Mouse (Mus musculus) 3T3-L1 (cell line): ENCODE results near the gene Pidd1.

Source experiments
- DNase-seq: peaks from one replicate; pipeline ENCODE4 v3.0.0-alpha.2; 2015; ENCODE audit warnings: low read depth, low spot score

Pidd1 gene

GRCm38 (mm10) chr7:141443828-141444237, at the start of gene Pidd1:
Gene Pidd1, minus strand, starts transcription at chr7:141444025.
- peak; percentile 76 for DNase-seq

GRCm38 (mm10) chr7:141492738-141493137, 48.9 kb upstream of the Pidd1 start:
- no peak for DNase-seq

- peak; percentile 45 for DNase-seq
These were observed 47.3 kb upstream of the Pidd1 start for GRCm38 (mm10) chr7:141491151-141491550.

DNA sequence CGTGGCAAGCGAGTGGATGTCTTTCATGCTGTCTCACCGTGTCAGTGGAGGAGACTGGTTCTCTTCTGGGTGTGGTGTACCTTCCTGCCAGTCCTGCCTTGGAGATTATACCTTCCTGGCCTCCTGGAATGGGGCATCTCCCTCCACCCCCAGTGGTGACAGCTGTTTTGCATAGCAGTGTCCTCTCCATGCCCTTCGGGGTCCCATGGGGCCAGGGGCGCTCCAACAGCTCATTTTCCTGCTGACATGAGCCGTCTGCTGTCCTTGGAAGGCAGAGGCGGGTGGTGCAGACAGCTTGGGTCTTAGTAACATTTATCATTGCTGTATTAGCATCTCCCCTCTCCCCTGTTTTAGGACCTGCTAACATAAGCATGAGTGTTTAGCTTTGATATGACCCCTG, 43.3 kb upstream of the Pidd1 start:
- no peak for DNase-seq

- DNase-seq = no peak
These were observed 42.4 kb upstream of the Pidd1 start for GRCm38 (mm10) chr7:141486239-141486638.

- no peak for DNase-seq
These were observed 41.8 kb upstream of the Pidd1 start for GRCm38 (mm10) chr7:141485606-141486005.

DNA sequence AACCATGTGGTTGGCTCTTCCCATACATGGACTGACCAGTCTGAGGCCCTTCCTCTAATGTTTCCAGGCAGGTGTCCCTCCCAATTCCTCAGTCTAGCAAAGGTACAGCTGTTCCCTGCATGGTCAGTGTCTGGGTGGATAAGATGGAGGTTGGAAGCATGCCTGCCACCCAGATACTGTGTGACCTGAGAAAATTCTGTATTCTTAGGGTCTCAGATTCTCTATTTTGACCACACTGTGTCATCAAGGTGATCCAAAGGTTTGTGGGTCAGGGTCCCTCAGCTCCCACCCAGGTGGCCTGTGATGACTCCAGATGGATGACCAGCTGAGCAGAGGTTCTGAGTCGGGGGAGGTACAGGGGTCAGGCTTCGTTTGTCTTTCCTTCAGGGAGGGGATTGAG, 41.4 kb upstream of the Pidd1 start:
- DNase-seq = no peak

DNA sequence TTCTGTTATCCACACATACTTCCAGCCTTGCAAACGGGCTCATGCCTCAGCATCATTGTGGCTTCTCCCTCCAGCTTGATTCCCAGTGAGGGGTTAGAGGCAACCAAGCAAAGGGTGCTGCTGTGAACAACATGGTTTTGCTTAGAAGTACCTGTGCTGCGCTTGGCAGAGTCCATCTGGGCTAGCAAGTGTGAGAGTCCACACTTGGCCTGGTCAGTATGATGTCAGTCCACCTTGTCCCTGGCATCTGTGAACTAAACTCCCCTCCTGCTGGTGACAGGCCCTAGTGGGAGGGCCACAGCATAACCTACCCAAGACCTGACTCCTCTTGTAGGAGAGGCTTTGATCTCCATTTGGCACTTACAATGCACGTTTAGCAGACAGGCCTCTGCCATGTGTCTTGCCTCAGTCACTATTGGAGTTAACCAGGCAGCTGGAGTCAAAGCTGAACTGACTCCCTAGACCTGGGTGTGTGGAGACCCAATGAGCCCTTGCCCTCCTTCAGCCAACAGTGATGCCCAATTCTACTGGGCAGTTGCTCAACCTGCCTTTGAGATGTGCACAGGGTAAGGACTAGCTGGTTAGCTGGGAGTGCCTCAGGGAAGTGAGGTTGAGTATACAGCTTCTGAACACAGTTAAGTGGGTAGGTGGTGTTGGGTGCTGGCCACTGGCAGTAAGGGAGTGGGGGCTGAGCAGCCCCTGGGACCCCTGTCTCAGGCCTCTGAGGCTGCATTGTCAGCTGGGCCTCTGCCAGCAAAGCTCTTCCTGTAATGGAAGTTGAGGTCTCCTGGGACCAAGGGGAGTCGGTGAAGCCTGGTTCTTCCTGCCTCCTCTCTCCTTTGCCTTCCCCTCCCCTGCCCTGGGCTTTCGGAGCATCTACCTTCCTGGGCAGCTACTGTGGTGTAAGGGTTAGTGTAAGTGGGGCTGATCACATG, 40.6 kb upstream of the Pidd1 start:
- DNase-seq = no peak

DNA sequence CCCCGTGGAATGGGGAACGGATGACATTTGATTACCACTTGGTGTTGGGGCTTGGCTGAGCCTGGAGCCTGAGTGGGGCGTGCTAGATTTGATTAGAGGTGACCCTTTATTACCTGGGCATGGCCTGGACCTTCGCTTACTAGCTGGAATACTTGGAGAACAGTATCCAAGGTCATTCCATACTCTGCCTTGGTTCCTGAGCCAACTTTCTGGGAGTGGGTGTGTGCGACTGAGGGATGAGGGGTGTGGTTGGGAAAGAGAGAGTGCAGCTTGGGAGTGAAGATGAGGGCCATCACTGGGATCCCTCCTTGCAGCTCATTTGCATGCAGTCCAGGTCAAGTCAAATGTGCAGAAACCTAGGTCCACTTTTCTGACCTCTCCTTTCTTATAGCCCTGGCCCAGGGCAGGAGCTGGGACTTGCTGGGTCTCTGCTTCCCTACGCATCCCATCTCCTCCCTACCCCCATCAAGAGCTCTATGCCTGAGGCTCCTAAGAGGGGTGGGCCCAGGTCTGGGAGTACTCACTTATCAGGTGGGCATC, 39.4 kb upstream of the Pidd1 start:
- no peak for DNase-seq

- no peak for DNase-seq
These were observed 38.8 kb upstream of the Pidd1 start for GRCm38 (mm10) chr7:141482531-141483024.

DNA sequence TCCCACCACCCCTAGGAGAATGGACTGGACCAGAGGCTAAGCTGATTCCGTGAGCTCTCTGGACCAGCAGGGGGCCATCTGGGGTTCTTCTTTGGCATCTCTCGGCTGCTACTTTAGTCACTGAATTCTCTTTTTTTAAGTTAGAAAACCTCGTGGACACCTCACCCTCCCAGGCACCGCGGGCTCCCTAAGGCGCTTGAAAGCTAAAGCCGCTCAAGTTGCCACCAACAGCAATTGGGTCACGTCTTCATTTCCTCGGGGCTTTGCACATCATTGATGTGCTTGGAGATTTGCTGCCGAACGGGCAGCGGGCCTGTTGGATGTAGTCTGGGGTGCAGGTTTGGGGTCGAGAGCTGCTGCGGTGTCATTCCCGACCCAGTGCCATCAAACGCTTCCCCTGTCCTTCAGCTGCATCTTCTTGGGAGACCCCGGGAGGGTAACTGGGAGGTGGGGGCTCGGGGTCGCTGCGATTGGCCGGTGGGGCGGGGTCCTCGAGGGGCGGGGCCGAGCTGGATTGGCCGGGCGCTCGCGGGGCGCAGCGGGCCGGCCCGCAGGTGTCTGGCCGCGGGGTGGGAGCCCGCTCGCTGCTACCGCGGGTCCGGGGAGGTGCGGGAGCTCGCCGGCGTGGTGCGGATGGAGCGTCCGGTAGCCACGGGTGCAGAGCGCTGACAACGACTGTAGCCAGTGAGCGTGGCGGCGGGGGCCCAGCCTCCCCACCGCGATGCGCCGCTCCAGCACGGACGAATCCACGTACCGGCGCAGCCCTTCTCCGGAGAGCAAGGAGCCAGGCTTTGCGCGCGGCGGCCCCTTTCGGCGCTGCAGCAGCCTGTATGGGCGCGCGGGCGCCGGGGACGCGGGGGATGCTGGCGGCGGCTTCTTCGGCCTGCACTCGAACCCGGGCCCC, 37.9 kb upstream of the Pidd1 start:
- no peak for DNase-seq

- peak; percentile 67 for DNase-seq
These were observed 37.1 kb upstream of the Pidd1 start for GRCm38 (mm10) chr7:141480842-141481497.

- DNase-seq = peak; percentile 47
These were observed 34.5 kb upstream of the Pidd1 start for GRCm38 (mm10) chr7:141478270-141478748.

DNA sequence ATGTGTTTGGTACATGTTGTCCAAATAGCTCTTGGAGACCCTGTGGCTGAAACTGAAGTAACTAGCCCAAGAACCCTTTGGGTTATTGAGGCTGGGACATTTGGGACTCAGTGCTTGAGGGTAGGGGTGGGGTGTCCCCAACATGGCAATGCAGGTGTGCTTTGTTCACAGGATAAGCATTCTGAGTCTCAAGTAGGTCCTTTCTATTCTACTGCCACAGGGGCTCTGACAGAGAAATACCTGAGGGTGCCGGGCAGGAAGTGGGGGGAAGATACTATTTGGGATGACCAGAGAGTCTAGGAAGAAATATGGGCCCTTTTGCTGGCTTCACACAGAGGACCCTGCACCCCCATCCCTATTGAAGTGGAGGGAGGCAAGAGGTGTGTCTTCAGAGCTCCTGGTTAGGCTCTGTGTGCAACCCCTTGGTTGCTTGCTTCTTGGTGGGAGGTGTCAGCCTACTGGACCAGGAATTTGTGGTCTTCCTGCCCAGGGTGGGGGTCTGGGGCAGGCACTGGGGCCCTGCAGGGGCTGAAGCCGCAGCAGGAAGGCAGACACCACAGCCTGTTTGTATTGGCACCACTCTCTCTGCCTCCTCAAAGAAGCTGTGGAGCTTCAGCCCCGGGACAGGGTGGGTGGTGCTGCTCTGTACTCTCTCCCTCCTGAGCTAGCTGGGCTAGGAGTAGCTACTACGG, 33.9 kb upstream of the Pidd1 start:
- DNase-seq = peak; percentile 46

DNA sequence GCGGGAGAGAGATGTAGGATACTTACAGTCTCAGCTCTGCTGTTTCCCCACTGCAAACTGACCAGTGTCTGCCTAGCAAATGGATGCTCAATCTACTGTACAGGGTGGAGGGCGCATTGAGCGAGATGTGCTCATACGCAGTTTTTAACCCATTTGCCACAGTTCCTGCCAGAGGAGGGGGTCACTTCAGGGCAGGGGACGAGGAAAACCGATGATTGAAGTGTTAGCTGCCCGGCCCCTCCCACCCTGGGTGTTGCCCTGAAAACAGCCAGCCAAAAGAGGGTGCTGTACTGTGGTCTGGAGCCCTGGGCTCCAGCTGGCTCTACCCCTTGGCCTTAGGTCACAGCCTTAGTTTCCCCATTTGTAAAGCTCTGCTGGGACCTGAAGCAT, 33.2 kb upstream of the Pidd1 start:
- DNase-seq = no peak

DNA sequence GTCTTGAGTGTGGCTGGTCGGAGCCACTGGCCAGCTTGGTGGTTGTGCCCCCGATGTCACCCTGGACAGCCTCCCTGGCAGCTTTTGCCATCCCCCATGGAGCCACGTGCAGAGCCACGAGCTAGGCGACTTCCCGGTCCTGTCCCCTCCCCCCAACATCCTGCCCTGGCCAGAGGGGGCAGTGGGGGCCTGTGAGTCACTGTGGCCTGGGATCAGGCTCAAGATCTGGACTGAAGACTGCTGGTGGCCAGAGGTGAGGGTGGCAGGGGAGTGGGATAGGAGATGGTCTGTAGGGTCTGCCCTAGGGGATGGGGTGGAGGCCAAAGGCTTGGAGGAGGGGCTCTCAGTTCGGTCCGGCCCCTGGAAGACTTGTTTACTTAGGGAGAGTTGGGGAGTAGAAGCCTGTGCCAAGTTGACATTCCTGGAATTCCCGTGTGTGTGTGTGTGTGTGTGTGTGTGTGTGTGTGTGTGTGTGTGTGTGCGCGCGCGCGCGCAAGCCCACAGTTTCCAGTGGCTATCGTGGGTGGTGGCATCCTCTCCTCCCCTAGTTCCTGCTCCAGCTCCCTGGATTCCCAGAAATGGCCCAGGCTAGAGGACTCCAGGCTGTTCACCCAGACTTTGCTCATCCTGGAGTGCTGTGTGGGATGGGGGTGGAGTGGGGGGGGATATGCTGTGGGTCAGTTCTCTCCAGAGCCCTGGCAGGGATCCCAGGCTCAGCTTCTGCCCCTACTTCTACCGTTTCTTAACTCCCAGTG, 32.6 kb upstream of the Pidd1 start:
- peak; percentile 87 for DNase-seq

DNA sequence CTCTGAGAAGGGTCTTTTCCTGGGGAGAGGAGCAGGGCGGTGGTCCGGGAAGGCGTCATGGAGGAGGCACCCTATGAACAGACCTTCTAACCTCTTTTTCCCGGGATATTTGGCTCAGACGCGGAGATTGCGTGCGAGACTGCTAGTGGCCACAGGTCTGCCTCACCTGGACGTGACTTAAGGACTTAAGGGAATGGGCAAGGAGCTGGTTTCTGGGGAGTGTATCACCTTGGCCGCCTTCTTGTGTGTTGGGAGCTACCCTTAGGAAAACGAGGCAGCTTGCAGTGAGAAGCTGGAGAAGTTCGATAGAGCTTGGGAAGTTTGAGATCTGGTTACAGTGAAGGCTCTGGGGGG, 32.0 kb upstream of the Pidd1 start:
- DNase-seq = no peak

- DNase-seq = peak; percentile 83
These were observed 31.4 kb upstream of the Pidd1 start, which contains the start of the genes Polr2l and Tspan4 for GRCm38 (mm10) chr7:141475011-141475804. Gene Polr2l, minus strand, starts transcription at chr7:141475132. Gene Tspan4, plus strand, starts transcription at chr7:141475240.

GRCm38 (mm10) chr7:141474160-141474559, 30.3 kb upstream of the Pidd1 start:
- DNase-seq = no peak
